Mouse (Mus musculus): ENCODE data around the gene Srp68.

GRCm38 (mm10) chr11:116241744-116242235, 32.2 kb downstream of the Srp68 start:
- TF ChIP-seq CTCF (IDR thresholded peaks at IDR 0.05; ENCODE audit: control insufficient read depth, insufficient read depth, insufficient read length) (no peak), MAX (IDR thresholded peaks at IDR 0.05) (no peak), MYOG (IDR thresholded peaks at IDR 0.05; ENCODE audit: control insufficient read depth, extremely low read depth, insufficient read length) (no peak), USF1 (IDR thresholded peaks at IDR 0.05; ENCODE audit: low read depth) (no peak)

All from C2C12 (cell line).